Comparison of ENCODE assay signal across 17 mouse cellular contexts in the genomic region with DNA sequence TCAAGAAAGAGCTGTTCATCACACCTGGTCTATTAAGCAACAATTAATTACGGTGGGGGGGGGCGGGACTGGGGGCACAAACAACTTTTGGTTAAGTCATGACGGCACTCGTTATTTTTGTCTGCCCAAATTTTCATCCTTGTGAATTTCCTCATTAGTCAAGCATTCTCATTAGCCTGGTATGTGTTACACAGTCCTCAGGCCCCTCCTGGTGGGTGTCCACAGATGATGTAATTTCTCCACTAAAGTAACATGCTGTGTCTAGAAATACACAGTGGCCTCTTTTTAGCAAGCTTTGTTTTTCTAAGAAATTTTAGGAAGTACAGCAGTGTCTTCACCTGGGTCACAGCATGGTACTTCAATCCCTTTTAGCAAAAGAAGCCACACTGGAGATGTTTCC.
"Had no signal": no experiment of that assay in that cellular context is flagged by ENCODE, and none has a peak within 500 bp of the region (broad histone marks: within the 10 kb centered on the region; RNA-seq: fewer than 3 reads in every experiment).

No protein-coding gene starts in this region.

- H3K27me3 ChIP-seq: kidney, embryonic 15.5 days; liver, embryonic 13.5 days; lung, embryonic 15.5 days; midbrain, embryonic 12.5 days; neural tube, embryonic 12.5 days; stomach, embryonic 15.5 days had no signal

- DNase-seq: kidney, adult 2 months; kidney, postnatal 14 days; liver; liver, embryonic 13.5 days; liver, postnatal 0 days; lung, postnatal 14 days; right cerebral cortex, postnatal 14 days; thymus, adult 2 months; thymus, postnatal 25 days had no signal

- H3K4me3 ChIP-seq: kidney, embryonic 15.5 days; left cerebral cortex, adult 2 months; liver, embryonic 13.5 days; lung, embryonic 15.5 days; midbrain, embryonic 12.5 days; myocyte; neural tube, embryonic 12.5 days; stomach, embryonic 15.5 days had no signal

- H3K27ac ChIP-seq: kidney, embryonic 15.5 days; left cerebral cortex, adult 2 months; liver, embryonic 13.5 days; lung, embryonic 15.5 days; macrophage; midbrain, embryonic 12.5 days; neural tube, embryonic 12.5 days; stomach, embryonic 15.5 days had no signal

- H3K9me3 ChIP-seq: kidney, embryonic 15.5 days; liver, embryonic 13.5 days; lung, embryonic 15.5 days; midbrain, embryonic 12.5 days; neural tube, embryonic 12.5 days; stomach, embryonic 15.5 days had no signal

- H3K36me3 ChIP-seq: kidney, embryonic 15.5 days; liver, embryonic 13.5 days; lung, embryonic 15.5 days; midbrain, embryonic 12.5 days; neural tube, embryonic 12.5 days; stomach, embryonic 15.5 days had no signal

- ATAC-seq: liver, postnatal 0 days had no signal

- H3K9ac ChIP-seq: kidney, embryonic 15.5 days; liver, embryonic 13.5 days; liver, postnatal 0 days; lung, embryonic 15.5 days; midbrain, embryonic 12.5 days; neural tube, embryonic 12.5 days; stomach, embryonic 15.5 days had no signal

- H3K4me1 ChIP-seq: kidney, embryonic 15.5 days; liver, embryonic 13.5 days; lung, embryonic 15.5 days; midbrain, embryonic 12.5 days; neural tube, embryonic 12.5 days; stomach, embryonic 15.5 days had no signal

- H3K4me2 ChIP-seq: kidney, embryonic 15.5 days; liver, embryonic 13.5 days; lung, embryonic 15.5 days; midbrain, embryonic 12.5 days; neural tube, embryonic 12.5 days; stomach, embryonic 15.5 days had no signal
